Mouse (Mus musculus) hindbrain, embryonic 15.5 days (tissue): ENCODE results near the gene Cadps. TPM values are rescaled to one million over a fixed set of nuclear protein-coding genes. Genes with fewer than 3 reads are reported as not detected.

ENCODE experiments used
- ATAC-seq: fragments of 200-750 bp; cut with Nextera tagmentation; 2 replicates; pipeline ENCODE4 v1.8.0; 2017; ENCODE audit warnings: low read depth, moderate number of reproducible peaks, moderate TSS enrichment; ENCODE audit not compliant: low FRiP score
- H3K27ac ChIP-seq: fragments of 300-500 bp; sonication (generic); replicated peaks from 2 replicates; pipeline ENCODE4 v1.5.1; 2015; ENCODE audit warnings: mild to moderate bottlenecking, inconsistent platforms
- H3K27me3 ChIP-seq: fragments of 300-500 bp; sonication (generic); 2 replicates; pipeline ENCODE4 v1.6.1; 2015; ENCODE audit warnings: control low read depth, inconsistent platforms
- H3K36me3 ChIP-seq: fragments of 300-500 bp; sonication (generic); 2 replicates; pipeline ENCODE4 v1.6.1; 2015; ENCODE audit warnings: control low read depth, inconsistent platforms
- H3K4me1 ChIP-seq: fragments of 300-500 bp; sonication (generic); replicated peaks from 2 replicates; pipeline ENCODE4 v1.6.1; 2015; ENCODE audit warnings: control low read depth, inconsistent platforms
- H3K4me2 ChIP-seq: fragments of 300-500 bp; sonication (generic); 2 replicates; pipeline ENCODE4 v1.6.1; 2015; ENCODE audit warnings: moderate library complexity, mild to moderate bottlenecking, inconsistent platforms
- H3K4me3 ChIP-seq: fragments of 300-500 bp; sonication (generic); 2 replicates; pipeline ENCODE4 v1.5.1; 2015; ENCODE audit warnings: mild to moderate bottlenecking, inconsistent platforms
- H3K9ac ChIP-seq: fragments of 300-500 bp; sonication (generic); 2 replicates; pipeline ENCODE4 v1.6.1; 2015; ENCODE audit warnings: inconsistent platforms
- H3K9me3 ChIP-seq: fragments of 300-500 bp; sonication (generic); 2 replicates; pipeline ENCODE4 v1.6.1; 2016; ENCODE audit warnings: control low read depth, inconsistent platforms
- WGBS: fragments of 180-500 bp; shearing (Covaris S2); methylation state at CpG from one replicate; pipeline ENCODE4 v1.1.7; 2015; 5-methylcytosine and 5-hydroxymethylcytosine counted together
- polyA plus RNA-seq: library from polyadenylated mRNA; unstranded; fragments of >200 nt; fragmentation: Nextera tagmentation; extraction: Ambion mirVana; gene quantifications from 2 replicates; pipeline ENCODE4 v1.2.1, GENCODE M21; 2015

Gene Cadps
- polyA plus RNA-seq, 1 experiment from 2014 or later: 44.0 TPM

- Histone ChIP-seq H3K9me3 (no peaks in the 10 kb centered on the region), H3K9ac (no peak overlapping the region), H3K4me2 (no peak overlapping the region), H3K4me3 (no peak overlapping the region), H3K4me1 (peaks cover 9% of the 10 kb centered on the region), H3K36me3 (no peaks in the 10 kb centered on the region), H3K27me3 (peaks cover 91% of the 10 kb centered on the region), H3K27ac (no peak overlapping the region)
- WGBS: 6% methylated on average over 16 of the region's 16 CpGs
- no peak for ATAC-seq
These were observed 472.5 kb downstream of the Cadps start for GRCm38 (mm10) chr14:12350271-12350916.

DNA sequence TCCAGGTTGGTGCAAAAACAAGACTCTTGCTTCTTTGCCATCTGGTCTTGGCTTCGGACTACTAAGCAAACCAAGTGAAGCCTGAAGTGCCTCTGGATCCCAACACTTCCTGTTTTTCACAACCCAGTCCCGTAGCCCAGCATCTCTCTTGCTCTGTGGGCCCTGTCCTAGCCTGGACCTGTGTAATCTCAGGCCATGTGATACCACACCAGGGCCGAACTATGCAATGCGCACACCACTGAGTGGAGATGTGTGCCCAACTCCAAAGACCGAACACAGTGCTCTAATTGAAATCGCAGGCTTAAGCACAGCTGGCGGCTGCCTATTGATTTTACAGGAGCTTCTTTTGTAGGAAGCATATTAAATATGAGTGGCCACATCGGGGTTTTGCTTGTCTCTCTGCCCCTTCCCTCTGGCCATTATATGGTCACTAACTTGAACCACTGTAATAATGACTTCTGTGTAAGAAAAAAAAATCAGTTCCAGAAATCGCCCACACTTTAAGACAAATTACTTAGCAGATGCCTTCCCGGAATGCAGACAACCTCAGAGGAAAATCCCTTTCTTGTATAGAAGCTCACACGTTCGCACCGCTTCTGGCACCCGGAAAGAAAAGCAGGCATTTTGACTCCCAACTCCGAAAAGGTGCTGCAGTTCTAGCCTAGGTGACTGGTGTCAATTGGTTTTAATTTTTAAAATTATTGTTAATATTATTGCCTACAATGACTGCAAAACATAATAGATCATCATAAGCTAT lies 473.4 kb downstream of the Cadps start:
- Histone ChIP-seq H3K36me3 (no peaks in the 10 kb centered on the region), H3K4me1 (peaks cover 16% of the 10 kb centered on the region), H3K27me3 (peaks cover 94% of the 10 kb centered on the region), H3K9ac (no peak overlapping the region), H3K27ac (no peak overlapping the region), H3K4me2 (no peak overlapping the region), H3K9me3 (no peaks in the 10 kb centered on the region), H3K4me3 (no peak overlapping the region)
- ATAC-seq: no peak
- 9% methylated on average over 15 of the region's 15 CpGs for WGBS

DNA sequence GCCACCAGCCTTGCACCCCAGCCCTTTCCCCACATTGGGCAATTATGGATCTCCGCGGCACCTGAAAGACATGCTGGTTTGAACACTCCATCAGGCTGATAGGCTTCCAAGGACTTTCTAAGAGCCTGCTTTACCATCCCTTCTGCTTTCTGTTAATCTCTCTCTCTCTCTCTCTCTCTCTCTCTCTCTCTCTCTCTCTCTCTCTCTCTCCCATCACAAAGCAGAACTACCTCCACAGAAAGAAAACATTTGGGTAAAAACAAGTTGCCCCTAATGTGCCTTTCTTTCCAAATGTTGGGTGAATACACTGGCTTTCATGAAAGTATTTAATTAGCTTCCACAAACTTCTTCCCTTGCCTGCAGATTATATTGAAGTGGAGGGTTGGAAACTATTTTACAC lies 474.8 kb downstream of the Cadps start, which contains the start of gene Fezf2:
TSS of gene Fezf2 (minus strand) at position 101 of the 400 bp plus-strand sequence.
- no peak within 1 kb of the TSS for H3K27ac ChIP-seq
- WGBS: 0% methylated on average over 2 of the region's 2 CpGs
- ATAC-seq: no peak

GRCm38 (mm10) chr14:12346865-12347600 lies 475.8 kb downstream of the Cadps start:
- 1% methylated on average over 26 of the region's 26 CpGs for WGBS
- no peak overlapping the region for H3K27ac ChIP-seq

More for the DNA sequence above, 474.8 kb downstream of the Cadps start, which contains the start of gene Fezf2:
- peaks cover 89% of the 10 kb centered on the region for H3K27me3 ChIP-seq
- H3K4me2 ChIP-seq: no peak within 1 kb of the TSS
- no peaks in the 10 kb centered on the region for H3K9me3 ChIP-seq
- no peak within 1 kb of the TSS for H3K9ac ChIP-seq
- no peaks in the 10 kb centered on the region for H3K36me3 ChIP-seq
- no peak within 1 kb of the TSS for H3K4me3 ChIP-seq
- H3K4me1 ChIP-seq: peaks cover 18% of the 10 kb centered on the region

DNA sequence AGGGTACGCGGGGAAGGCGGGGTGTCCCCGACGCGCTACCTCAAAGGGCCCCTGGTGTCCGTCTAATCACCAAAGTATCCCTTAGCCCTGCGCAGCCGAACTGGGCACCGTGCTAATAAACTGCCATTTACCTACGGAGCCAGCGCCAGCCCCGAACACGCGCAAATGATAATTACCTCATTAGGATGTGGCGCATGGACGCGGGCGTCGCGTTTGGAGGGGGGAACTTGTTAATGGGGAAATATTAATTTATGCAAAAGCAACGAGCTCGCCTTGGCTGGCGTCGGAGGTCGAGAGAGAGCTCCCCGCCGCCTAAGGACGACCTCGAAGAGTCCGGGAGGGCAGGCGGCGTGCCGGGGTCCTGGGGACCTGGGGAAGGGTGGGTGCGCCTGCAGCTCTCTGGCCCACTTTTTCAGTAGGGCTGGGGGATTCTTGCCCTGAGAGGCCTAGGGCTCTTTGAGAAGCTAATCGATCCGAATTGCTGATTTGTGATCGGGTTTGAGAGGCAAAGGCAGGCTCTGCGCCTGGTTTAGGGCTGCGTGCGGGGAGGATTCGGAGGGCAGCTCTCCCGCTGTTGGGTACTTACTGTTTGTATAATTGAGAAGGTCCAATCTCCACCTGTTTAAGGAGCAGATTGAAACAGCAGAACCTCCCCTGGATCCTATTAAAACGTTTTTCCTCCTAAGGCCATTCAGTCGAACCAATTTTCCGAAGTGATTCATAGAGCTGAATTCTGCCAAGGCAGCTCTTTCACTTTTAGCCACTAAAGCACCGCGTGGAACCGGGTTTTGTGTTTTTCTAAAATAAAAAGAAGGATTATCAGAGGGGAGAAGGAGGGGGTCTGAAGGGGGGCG lies 476.6 kb downstream of the Cadps start:
- H3K4me1 ChIP-seq: peaks cover 18% of the 10 kb centered on the region
- no peak for ATAC-seq
- H3K36me3 ChIP-seq: no peaks in the 10 kb centered on the region
- H3K4me2 ChIP-seq: peak overlapping the region; percentile 12; the same call in 1 of the 2 replicates
- no peaks in the 10 kb centered on the region for H3K9me3 ChIP-seq
- peak overlapping the region; percentile 2 for H3K4me3 ChIP-seq
- no peak overlapping the region for H3K9ac ChIP-seq
- H3K27me3 ChIP-seq: peaks cover 89% of the 10 kb centered on the region
- H3K27ac ChIP-seq: no peak overlapping the region
- under 1% methylated on average over 50 of the region's 50 CpGs for WGBS

More at GRCm38 (mm10) chr14:12346865-12347600, 475.8 kb downstream of the Cadps start:
- peaks cover 87% of the 10 kb centered on the region for H3K27me3 ChIP-seq
- no peaks in the 10 kb centered on the region for H3K9me3 ChIP-seq
- H3K4me1 ChIP-seq: peaks cover 18% of the 10 kb centered on the region
- H3K4me2 ChIP-seq: no peak overlapping the region
- H3K36me3 ChIP-seq: no peaks in the 10 kb centered on the region
- H3K9ac ChIP-seq: no peak overlapping the region
- no peak for ATAC-seq
- H3K4me3 ChIP-seq: no peak overlapping the region

DNA sequence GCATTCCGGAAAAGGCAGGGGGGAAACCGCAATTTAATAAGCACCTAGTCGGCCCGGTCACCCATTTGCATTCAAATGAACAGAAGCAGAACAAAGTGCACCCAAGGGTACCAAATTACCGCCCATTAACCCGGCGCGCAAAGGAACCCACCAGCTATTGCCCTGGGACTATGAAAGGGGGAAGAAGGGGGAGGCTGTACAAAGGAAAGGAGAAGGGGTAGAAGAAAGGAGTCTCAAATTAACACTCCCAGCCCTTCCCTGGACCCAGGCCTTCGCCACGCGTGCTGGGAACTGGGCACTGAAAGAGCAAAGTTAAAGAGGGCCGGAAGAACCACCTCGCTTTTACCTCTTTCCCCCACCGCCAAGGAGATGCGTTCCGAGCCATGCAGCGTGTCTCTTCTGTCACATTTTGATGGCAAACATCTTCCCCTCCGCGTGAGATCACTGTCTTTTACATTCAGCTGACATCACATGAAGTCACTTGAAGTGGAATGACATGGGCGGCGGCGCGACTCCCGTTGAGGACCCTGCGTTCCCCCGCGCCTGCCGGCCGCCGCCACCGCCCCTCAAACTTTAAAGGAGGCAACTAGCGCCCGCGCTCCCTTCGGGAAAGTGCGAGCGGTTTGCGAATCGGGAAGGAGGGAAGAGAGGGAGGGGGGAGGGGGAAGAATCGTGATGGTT lies 477.5 kb downstream of the Cadps start:
- H3K27me3 ChIP-seq: peaks cover 84% of the 10 kb centered on the region
- no peaks in the 10 kb centered on the region for H3K36me3 ChIP-seq
- H3K9me3 ChIP-seq: no peaks in the 10 kb centered on the region
- ATAC-seq: no peak
- under 1% methylated on average over 40 of the region's 40 CpGs for WGBS
- H3K4me1 ChIP-seq: peaks cover 18% of the 10 kb centered on the region
- no peak overlapping the region for H3K9ac ChIP-seq
- H3K27ac ChIP-seq: no peak overlapping the region
- peak overlapping the region; percentile 12; the same call in 1 of the 2 replicates for H3K4me2 ChIP-seq
- no peak overlapping the region for H3K4me3 ChIP-seq

- no peak overlapping the region for H3K27ac ChIP-seq
- 0 out of 2 replicates have a peak overlapping the region, but pooled peaks have one; percentile 5 for H3K4me3 ChIP-seq
- no peak for ATAC-seq
- H3K4me1 ChIP-seq: peaks cover 18% of the 10 kb centered on the region
- peaks cover 85% of the 10 kb centered on the region for H3K27me3 ChIP-seq
- H3K36me3 ChIP-seq: no peaks in the 10 kb centered on the region
- no peak overlapping the region for H3K9ac ChIP-seq
- under 1% methylated on average over 36 of the region's 39 CpGs for WGBS
- H3K9me3 ChIP-seq: no peaks in the 10 kb centered on the region
- H3K4me2 ChIP-seq: peak overlapping the region; percentile 21; the same call in 1 of the 2 replicates
These were observed 478.1 kb downstream of the Cadps start for GRCm38 (mm10) chr14:12344746-12345240.

GRCm38 (mm10) chr14:12344061-12344745 lies 478.7 kb downstream of the Cadps start:
- WGBS: 1% methylated on average over 23 of the region's 24 CpGs
- no peak for ATAC-seq

GRCm38 (mm10) chr14:12343451-12343941 lies 479.4 kb downstream of the Cadps start:
- WGBS: 2% methylated on average over 20 of the region's 20 CpGs
- H3K27ac ChIP-seq: no peak overlapping the region
- H3K4me2 ChIP-seq: no peak overlapping the region
- no peaks in the 10 kb centered on the region for H3K9me3 ChIP-seq
- H3K36me3 ChIP-seq: no peaks in the 10 kb centered on the region
- H3K9ac ChIP-seq: no peak overlapping the region
- no peak overlapping the region for H3K4me3 ChIP-seq
- peaks cover 18% of the 10 kb centered on the region for H3K4me1 ChIP-seq
- peaks cover 81% of the 10 kb centered on the region for H3K27me3 ChIP-seq
- ATAC-seq: no peak

More at GRCm38 (mm10) chr14:12344061-12344745, 478.7 kb downstream of the Cadps start:
- Histone ChIP-seq H3K36me3 (no peaks in the 10 kb centered on the region), H3K9me3 (no peaks in the 10 kb centered on the region), H3K27me3 (peaks cover 84% of the 10 kb centered on the region), H3K4me1 (peaks cover 18% of the 10 kb centered on the region), H3K4me2 (peak overlapping the region; percentile 21; the same call in 1 of the 2 replicates), H3K9ac (no peak overlapping the region), H3K4me3 (0 out of 2 replicates have a peak overlapping the region, but pooled peaks have one; percentile 5), H3K27ac (no peak overlapping the region)

DNA sequence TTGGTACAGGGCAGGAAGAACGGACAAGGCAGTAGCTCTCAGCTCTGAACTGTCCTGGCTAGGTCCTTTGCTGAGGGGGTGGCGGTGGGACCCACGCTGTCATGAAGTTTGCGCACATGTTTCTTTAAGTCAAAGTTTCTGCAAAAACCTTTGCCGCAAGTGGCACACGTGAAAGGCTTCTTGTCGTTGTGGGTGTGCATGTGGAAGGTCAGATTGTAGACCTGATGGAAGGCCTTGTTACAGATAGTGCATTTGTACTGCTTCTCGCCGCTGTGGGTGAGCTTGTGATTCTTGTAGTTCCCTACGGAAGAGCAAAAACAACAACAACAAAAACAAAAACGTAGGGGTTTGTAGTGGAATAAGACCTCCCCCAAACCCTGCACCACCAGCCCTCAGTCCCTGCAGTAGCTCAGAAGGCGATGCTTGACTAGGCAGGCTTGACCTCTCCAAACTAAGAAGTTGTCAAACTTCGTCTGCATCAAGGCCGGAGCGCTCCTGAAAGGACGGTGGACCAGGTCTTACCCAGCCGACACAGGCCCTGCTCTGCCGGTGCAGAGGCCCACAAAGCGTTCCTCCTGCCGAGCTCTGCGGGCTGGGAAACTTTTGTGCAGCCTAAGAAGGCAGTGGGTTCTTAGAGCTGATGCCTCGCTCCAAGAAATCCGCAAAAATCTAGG lies 480.3 kb downstream of the Cadps start:
- Histone ChIP-seq H3K4me2 (no peak overlapping the region), H3K9me3 (no peaks in the 10 kb centered on the region), H3K4me3 (no peak overlapping the region), H3K4me1 (peaks cover 24% of the 10 kb centered on the region), H3K36me3 (no peaks in the 10 kb centered on the region), H3K27ac (no peak overlapping the region), H3K27me3 (peaks cover 80% of the 10 kb centered on the region), H3K9ac (no peak overlapping the region)
- no peak for ATAC-seq
- 2% methylated on average over 23 of the region's 23 CpGs for WGBS
